Mouse (Mus musculus): ENCODE results near the gene Spock1. TPM values are rescaled to one million over a fixed set of nuclear protein-coding genes. Genes with fewer than 3 reads are reported as not detected.

Spock1 gene
- polyA plus RNA-seq, 1 experiment from 2014 or later: 10.6 TPM

DNA sequence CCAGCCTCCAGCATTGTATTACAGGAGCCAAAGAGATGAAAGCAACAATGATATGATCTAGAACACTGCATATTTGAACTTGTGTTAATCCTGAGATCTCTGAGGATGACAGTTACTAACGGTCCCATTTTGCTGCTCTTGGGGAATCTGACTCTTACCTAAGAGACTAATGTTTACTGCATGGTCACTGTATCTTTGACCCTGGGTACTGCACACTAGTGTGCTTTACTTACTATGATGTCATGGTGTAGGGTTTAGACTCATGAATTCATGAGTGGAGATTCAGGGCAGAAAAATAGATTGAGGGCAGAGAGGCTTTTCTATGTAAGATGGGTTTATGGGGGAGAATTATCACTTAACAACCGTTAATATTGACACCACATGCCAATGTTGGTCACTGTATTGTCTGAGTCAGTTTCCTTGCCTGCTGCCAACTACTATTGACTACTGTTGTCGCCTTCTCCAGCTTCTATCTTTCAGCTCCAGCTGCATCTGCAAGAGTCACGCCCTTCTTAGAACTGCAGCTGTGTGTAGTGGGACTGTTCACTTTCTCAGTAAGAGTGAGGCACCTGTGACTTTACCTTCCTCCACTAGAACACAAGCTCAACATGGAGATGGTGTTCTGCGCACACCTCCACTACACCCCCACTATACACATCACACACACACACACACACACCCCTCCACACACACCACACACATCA is 330.4 kb downstream of the Spock1 start:
- Histone ChIP-seq H3K36me3 (ENCODE audit: control insufficient read depth, insufficient read depth, low read length) (no peaks in the 10 kb centered on the region), H3K4me1 (ENCODE audit: control insufficient read depth, insufficient read depth, low read length) (no peaks in the 10 kb centered on the region), H3K4me3 (ENCODE audit: low read depth, low read length) (no peak overlapping the region), H3K27me3 (ENCODE audit: control insufficient read depth, insufficient read depth, low read length) (no peaks in the 10 kb centered on the region), H3K4me2 (replicated peaks; ENCODE audit: low read depth, low read length) (no peak overlapping the region), H3K27ac (ENCODE audit: low read length) (no peak overlapping the region), H3K9me3 (ENCODE audit: control insufficient read depth, low read depth, low read length) (no peaks in the 10 kb centered on the region), H3K9ac (replicated peaks; ENCODE audit: low read depth, low read length) (no peak overlapping the region)
- WGBS: 91% methylated on average over 5 of the region's 5 CpGs
- no peak for ATAC-seq (ENCODE audit: insufficient number of reproducible peaks, insufficient read depth, low FRiP score, low read depth)

DNA sequence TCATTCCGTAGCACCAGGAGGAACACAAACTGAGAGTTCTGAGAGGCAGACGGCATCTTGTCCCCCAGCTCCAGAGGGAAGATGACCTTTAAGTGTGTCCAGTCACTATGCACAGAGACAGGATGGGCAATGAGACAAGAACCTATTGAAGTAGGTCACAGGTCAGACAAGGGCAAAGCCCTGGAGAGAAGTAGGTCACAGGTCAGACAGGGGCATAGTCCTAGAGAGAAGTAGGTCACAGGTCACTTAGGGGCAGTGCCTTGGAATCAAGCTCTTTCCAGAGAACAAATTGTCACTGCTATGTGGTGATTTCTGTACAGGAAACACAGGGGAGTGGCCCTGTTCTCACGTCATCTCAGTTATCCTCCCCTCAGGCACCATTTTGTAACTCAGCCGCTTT is 334.6 kb downstream of the Spock1 start:
- H3K9me3 ChIP-seq (ENCODE audit: control insufficient read depth, low read depth, low read length): no peaks in the 10 kb centered on the region
- H3K9ac ChIP-seq (replicated peaks; ENCODE audit: low read depth, low read length): no peak overlapping the region
- WGBS: 82% methylated on average over 4 of the region's 4 CpGs
- no peak for ATAC-seq (ENCODE audit: insufficient number of reproducible peaks, insufficient read depth, low FRiP score, low read depth)
- no peak overlapping the region for H3K27ac ChIP-seq (ENCODE audit: low read length)
- H3K36me3 ChIP-seq (ENCODE audit: control insufficient read depth, insufficient read depth, low read length): no peaks in the 10 kb centered on the region
- H3K4me1 ChIP-seq (ENCODE audit: control insufficient read depth, insufficient read depth, low read length): no peaks in the 10 kb centered on the region
- no peak overlapping the region for H3K4me2 ChIP-seq (replicated peaks; ENCODE audit: low read depth, low read length)
- no peaks in the 10 kb centered on the region for H3K27me3 ChIP-seq (ENCODE audit: control insufficient read depth, insufficient read depth, low read length)
- no peak overlapping the region for H3K4me3 ChIP-seq (ENCODE audit: low read depth, low read length)

GRCm38 (mm10) chr13:57568404-57568803 is 339.7 kb downstream of the Spock1 start:
- no peaks in the 10 kb centered on the region for H3K27me3 ChIP-seq (ENCODE audit: control insufficient read depth, insufficient read depth, low read length)
- H3K36me3 ChIP-seq (ENCODE audit: control insufficient read depth, insufficient read depth, low read length): no peaks in the 10 kb centered on the region
- H3K9me3 ChIP-seq (ENCODE audit: control insufficient read depth, low read depth, low read length): no peaks in the 10 kb centered on the region
- H3K4me3 ChIP-seq (ENCODE audit: low read depth, low read length): no peak overlapping the region
- no peak overlapping the region for H3K9ac ChIP-seq (replicated peaks; ENCODE audit: low read depth, low read length)
- WGBS: 83% methylated on average over 8 of the region's 8 CpGs
- ATAC-seq (ENCODE audit: insufficient number of reproducible peaks, insufficient read depth, low FRiP score, low read depth): no peak
- H3K4me2 ChIP-seq (replicated peaks; ENCODE audit: low read depth, low read length): no peak overlapping the region
- H3K27ac ChIP-seq (ENCODE audit: low read length): no peak overlapping the region
- no peaks in the 10 kb centered on the region for H3K4me1 ChIP-seq (ENCODE audit: control insufficient read depth, insufficient read depth, low read length)

- H3K4me2 ChIP-seq (replicated peaks; ENCODE audit: low read depth, low read length): no peak overlapping the region
- no peak overlapping the region for H3K27ac ChIP-seq (ENCODE audit: low read length)
- H3K36me3 ChIP-seq (ENCODE audit: control insufficient read depth, insufficient read depth, low read length): no peaks in the 10 kb centered on the region
- no peaks in the 10 kb centered on the region for H3K4me1 ChIP-seq (ENCODE audit: control insufficient read depth, insufficient read depth, low read length)
- ATAC-seq (ENCODE audit: insufficient number of reproducible peaks, insufficient read depth, low FRiP score, low read depth): no peak
- no peak overlapping the region for H3K4me3 ChIP-seq (ENCODE audit: low read depth, low read length)
- H3K9ac ChIP-seq (replicated peaks; ENCODE audit: low read depth, low read length): no peak overlapping the region
- WGBS: 47% methylated on average over 4 of the region's 4 CpGs
- H3K9me3 ChIP-seq (ENCODE audit: control insufficient read depth, low read depth, low read length): no peaks in the 10 kb centered on the region
- H3K27me3 ChIP-seq (ENCODE audit: control insufficient read depth, insufficient read depth, low read length): no peaks in the 10 kb centered on the region
Measured at GRCm38 (mm10) chr13:57555186-57555585, 352.9 kb downstream of the Spock1 start.

DNA sequence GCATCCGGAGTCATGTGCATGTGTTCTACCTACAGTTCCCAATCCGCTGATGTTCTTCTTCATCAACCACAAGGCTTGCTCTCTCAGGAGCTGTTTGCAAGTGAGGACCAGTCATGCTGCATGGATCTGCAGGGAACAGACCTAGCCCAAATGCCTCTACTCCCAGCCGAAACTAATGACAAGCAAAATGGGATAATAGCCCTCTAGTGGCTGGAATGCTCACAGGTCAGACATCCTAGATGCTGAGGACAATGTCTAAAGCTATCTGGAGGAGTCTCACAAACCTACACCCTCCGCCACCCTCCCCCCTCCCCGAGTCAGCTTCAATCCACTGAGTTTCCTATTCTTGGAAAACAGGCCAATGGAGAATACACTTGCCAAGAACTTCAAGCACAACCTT is 358.4 kb downstream of the Spock1 start:
- 23% methylated on average over 5 of the region's 5 CpGs for WGBS
- H3K9ac ChIP-seq (replicated peaks; ENCODE audit: low read depth, low read length): no peak overlapping the region
- no peak for ATAC-seq (ENCODE audit: insufficient number of reproducible peaks, insufficient read depth, low FRiP score, low read depth)
- no peaks in the 10 kb centered on the region for H3K36me3 ChIP-seq (ENCODE audit: control insufficient read depth, insufficient read depth, low read length)
- no peak overlapping the region for H3K4me3 ChIP-seq (ENCODE audit: low read depth, low read length)
- H3K4me1 ChIP-seq (ENCODE audit: control insufficient read depth, insufficient read depth, low read length): no peaks in the 10 kb centered on the region
- H3K27ac ChIP-seq (ENCODE audit: low read length): no peak overlapping the region
- H3K4me2 ChIP-seq (replicated peaks; ENCODE audit: low read depth, low read length): no peak overlapping the region
- no peaks in the 10 kb centered on the region for H3K9me3 ChIP-seq (ENCODE audit: control insufficient read depth, low read depth, low read length)
- no peaks in the 10 kb centered on the region for H3K27me3 ChIP-seq (ENCODE audit: control insufficient read depth, insufficient read depth, low read length)

GRCm38 (mm10) chr13:57536988-57537547 is 371.1 kb downstream of the Spock1 start:
- Histone ChIP-seq H3K4me2 (replicated peaks; ENCODE audit: low read depth, low read length) (no peak overlapping the region), H3K9me3 (ENCODE audit: control insufficient read depth, low read depth, low read length) (no peaks in the 10 kb centered on the region), H3K4me3 (ENCODE audit: low read depth, low read length) (no peak overlapping the region), H3K36me3 (ENCODE audit: control insufficient read depth, insufficient read depth, low read length) (no peaks in the 10 kb centered on the region), H3K9ac (replicated peaks; ENCODE audit: low read depth, low read length) (no peak overlapping the region), H3K27me3 (ENCODE audit: control insufficient read depth, insufficient read depth, low read length) (no peaks in the 10 kb centered on the region), H3K4me1 (ENCODE audit: control insufficient read depth, insufficient read depth, low read length) (no peaks in the 10 kb centered on the region), H3K27ac (ENCODE audit: low read length) (no peak overlapping the region)
- WGBS: 71% methylated on average over 8 of the region's 8 CpGs
- ATAC-seq (ENCODE audit: insufficient number of reproducible peaks, insufficient read depth, low FRiP score, low read depth): no peak

- H3K27ac ChIP-seq (ENCODE audit: low read length): no peak overlapping the region
- 73% methylated on average over 7 of the region's 7 CpGs for WGBS
- H3K36me3 ChIP-seq (ENCODE audit: control insufficient read depth, insufficient read depth, low read length): no peaks in the 10 kb centered on the region
- H3K9ac ChIP-seq (replicated peaks; ENCODE audit: low read depth, low read length): no peak overlapping the region
- no peak overlapping the region for H3K4me3 ChIP-seq (ENCODE audit: low read depth, low read length)
- no peaks in the 10 kb centered on the region for H3K27me3 ChIP-seq (ENCODE audit: control insufficient read depth, insufficient read depth, low read length)
- no peaks in the 10 kb centered on the region for H3K9me3 ChIP-seq (ENCODE audit: control insufficient read depth, low read depth, low read length)
- H3K4me1 ChIP-seq (ENCODE audit: control insufficient read depth, insufficient read depth, low read length): no peaks in the 10 kb centered on the region
- no peak overlapping the region for H3K4me2 ChIP-seq (replicated peaks; ENCODE audit: low read depth, low read length)
- ATAC-seq (ENCODE audit: insufficient number of reproducible peaks, insufficient read depth, low FRiP score, low read depth): no peak
Measured at GRCm38 (mm10) chr13:57534325-57534724, 373.8 kb downstream of the Spock1 start.

DNA sequence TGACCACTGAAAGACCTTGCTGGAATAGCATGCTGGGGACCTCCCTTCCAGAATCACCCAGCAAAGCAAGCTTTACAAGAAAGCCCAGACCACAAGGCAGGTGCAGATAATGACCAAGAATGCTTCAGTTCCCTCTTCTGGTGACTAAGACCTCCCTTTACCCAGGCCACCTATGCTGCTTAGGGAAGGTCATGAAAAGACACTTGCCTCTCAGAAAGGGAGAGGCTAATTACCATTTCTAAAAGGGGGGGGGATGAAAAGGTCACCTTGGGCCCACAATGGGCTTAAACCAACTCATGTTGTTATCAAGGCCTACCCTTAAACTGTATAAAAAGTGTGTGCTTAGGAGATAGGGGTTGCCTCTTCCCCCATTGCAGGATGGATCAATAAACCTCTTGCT is 382.2 kb downstream of the Spock1 start:
- Histone ChIP-seq H3K36me3 (ENCODE audit: control insufficient read depth, insufficient read depth, low read length) (no peaks in the 10 kb centered on the region), H3K27ac (ENCODE audit: low read length) (no peak overlapping the region), H3K27me3 (ENCODE audit: control insufficient read depth, insufficient read depth, low read length) (no peaks in the 10 kb centered on the region), H3K9me3 (ENCODE audit: control insufficient read depth, low read depth, low read length) (no peaks in the 10 kb centered on the region), H3K4me2 (replicated peaks; ENCODE audit: low read depth, low read length) (no peak overlapping the region), H3K4me3 (ENCODE audit: low read depth, low read length) (no peak overlapping the region), H3K4me1 (ENCODE audit: control insufficient read depth, insufficient read depth, low read length) (no peaks in the 10 kb centered on the region), H3K9ac (replicated peaks; ENCODE audit: low read depth, low read length) (no peak overlapping the region)
- ATAC-seq (ENCODE audit: insufficient number of reproducible peaks, insufficient read depth, low FRiP score, low read depth): no peak

- Histone ChIP-seq H3K4me1 (ENCODE audit: control insufficient read depth, insufficient read depth, low read length) (no peaks in the 10 kb centered on the region), H3K4me3 (ENCODE audit: low read depth, low read length) (no peak overlapping the region), H3K4me2 (replicated peaks; ENCODE audit: low read depth, low read length) (no peak overlapping the region), H3K27me3 (ENCODE audit: control insufficient read depth, insufficient read depth, low read length) (no peaks in the 10 kb centered on the region), H3K9me3 (ENCODE audit: control insufficient read depth, low read depth, low read length) (no peaks in the 10 kb centered on the region), H3K9ac (replicated peaks; ENCODE audit: low read depth, low read length) (no peak overlapping the region), H3K27ac (ENCODE audit: low read length) (no peak overlapping the region), H3K36me3 (ENCODE audit: control insufficient read depth, insufficient read depth, low read length) (no peaks in the 10 kb centered on the region)
- 77% methylated on average over 3 of the region's 3 CpGs for WGBS
- ATAC-seq (ENCODE audit: insufficient number of reproducible peaks, insufficient read depth, low FRiP score, low read depth): no peak
Measured at GRCm38 (mm10) chr13:57524546-57524945, 383.6 kb downstream of the Spock1 start.

Data from stomach, embryonic 14.5 days (tissue).